Mouse (Mus musculus) embryo, embryonic 9.5 days (tissue): ENCODE data around the gene Ei24.

ENCODE experiments used
- DNase-seq: peaks from one replicate; pipeline ENCODE4 v3.0.0-alpha.2; 2017; ENCODE audit errors: extremely low spot score

The Ei24 gene

GRCm38 (mm10) chr9:36792191-36792590, 5.0 kb downstream of the Ei24 start:
- DNase-seq: no peak

- DNase-seq: no peak
Observed at GRCm38 (mm10) chr9:36783921-36784320, 13.3 kb downstream of the Ei24 start.

GRCm38 (mm10) chr9:36769048-36769413, 28.2 kb downstream of the Ei24 start:
- no peak for DNase-seq

- no peak for DNase-seq
Observed at GRCm38 (mm10) chr9:36768156-36769047, 28.8 kb downstream of the Ei24 start.

GRCm38 (mm10) chr9:36767203-36768143, 29.7 kb downstream of the Ei24 start, which contains the start of gene Stt3a:
Gene Stt3a (minus strand): TSS chr9:36767679.
- DNase-seq: peak; percentile 99

- no peak for DNase-seq
Observed at GRCm38 (mm10) chr9:36764378-36764777, 32.8 kb downstream of the Ei24 start.
